Mouse (Mus musculus) CH12F3 (cell line): ENCODE data around the gene Spo11.

ENCODE experiments used
- in situ Hi-C: fragments of 300-500 bp; cut with MboI; formaldehyde crosslinking; loops from 2 replicates; pipeline ENCODE4 v1.14.3; 2020; ENCODE audit warnings: low sequenced_read_pairs

The Spo11 gene

GRCm38 (mm10) chr2:172958579-172958978 lies 18.9 kb upstream of the Spo11 start:
- in situ Hi-C loops, result no loop called here

GRCm38 (mm10) chr2:172959006-172959768 lies 18.3 kb upstream of the Spo11 start:
- in situ Hi-C loops, result no loop called here

- in situ Hi-C loops, result no loop called here
Measured at GRCm38 (mm10) chr2:172960350-172960749, 17.1 kb upstream of the Spo11 start.

GRCm38 (mm10) chr2:172961211-172961610 lies 16.3 kb upstream of the Spo11 start:
- in situ Hi-C loops, result no loop called here

GRCm38 (mm10) chr2:172965249-172965648 lies 12.3 kb upstream of the Spo11 start:
- in situ Hi-C loops, result no loop called here

- in situ Hi-C loops, result no loop called here
Measured at GRCm38 (mm10) chr2:172966480-172966879, 11.0 kb upstream of the Spo11 start.

- in situ Hi-C loops, result no loop called here
Measured at GRCm38 (mm10) chr2:172971865-172972264, 5.6 kb upstream of the Spo11 start.

- in situ Hi-C loops, result no loop called here
Measured at GRCm38 (mm10) chr2:172973806-172974565, 3.5 kb upstream of the Spo11 start.

GRCm38 (mm10) chr2:172974701-172975100 lies 2.8 kb upstream of the Spo11 start:
- in situ Hi-C loops, result loop anchor here (25.0 kb wide), 1 partner anchor 588 kb away; no protein-coding TSS in a partner anchor

GRCm38 (mm10) chr2:172975159-172975558 lies 2.3 kb upstream of the Spo11 start:
- in situ Hi-C loops, result loop anchor here (25.0 kb wide), 1 partner anchor 587 kb away; no protein-coding TSS in a partner anchor

- in situ Hi-C loops, result loop anchor here (25.0 kb wide), 1 partner anchor 586 kb away; no protein-coding TSS in a partner anchor
Measured at GRCm38 (mm10) chr2:172976661-172977238, 750 bp upstream of the Spo11 start.

GRCm38 (mm10) chr2:172978131-172978633 lies 682 bp downstream of the Spo11 start:
- in situ Hi-C loops, result loop anchor here (25.0 kb wide), 1 partner anchor 584 kb away; no protein-coding TSS in a partner anchor

GRCm38 (mm10) chr2:172979666-172980345 lies 2.3 kb downstream of the Spo11 start:
- in situ Hi-C loops, result loop anchor here (25.0 kb wide), 1 partner anchor 582 kb away; no protein-coding TSS in a partner anchor

- in situ Hi-C loops, result loop anchor here (25.0 kb wide), 1 partner anchor 579 kb away; no protein-coding TSS in a partner anchor
Measured at GRCm38 (mm10) chr2:172982776-172983561, 5.5 kb downstream of the Spo11 start.

- in situ Hi-C loops, result loop anchor here (10.0 to 25.0 kb wide), 3 partner anchors 155 to 572 kb away; partner anchors contain the start of gene Fam209
Measured at GRCm38 (mm10) chr2:172990161-172990560, 12.7 kb downstream of the Spo11 start.

GRCm38 (mm10) chr2:172996207-172996606 lies 18.7 kb downstream of the Spo11 start:
- in situ Hi-C loops, result loop anchor here (10.0 to 25.0 kb wide), 3 partner anchors 161 to 566 kb away; partner anchors contain the start of gene Fam209

- in situ Hi-C loops, result loop anchor here (10.0 to 25.0 kb wide), 3 partner anchors 163 to 565 kb away; partner anchors contain the start of gene Fam209
Measured at GRCm38 (mm10) chr2:172997748-172998147, 20.2 kb downstream of the Spo11 start.

GRCm38 (mm10) chr2:172998478-172998877 lies 21.0 kb downstream of the Spo11 start:
- in situ Hi-C loops, result loop anchor here (10.0 to 25.0 kb wide), 3 partner anchors 164 to 564 kb away; partner anchors contain the start of gene Fam209

GRCm38 (mm10) chr2:172999630-173000284 lies 22.3 kb downstream of the Spo11 start, which contains the start of gene Rae1:
Rae1 (plus strand) TSS chr2:173000117.
- in situ Hi-C loops, result loop anchor here (5.0 to 25.0 kb wide), 5 partner anchors 78 to 1088 kb away; partner anchors contain the start of genes Fam209 and Stx16
